Mouse (Mus musculus) mouse embryonic stem cell (cell line): ENCODE results near the gene Ttc24.

ENCODE experiments used
- in situ Hi-C, 2 experiments: fragments of 300-500 bp; cut with MboI; formaldehyde crosslinking; loops; 1 replicate in 1 of 2; 3 replicates in 1 of 2; pipeline ENCODE4 v1.14.3; 2019 to 2020; ENCODE audit warnings: low sequenced_read_pairs in 2 of 2, low pct_unique_long_range_greater_than_20kb in 1 of 2, mixed read lengths in 1 of 2; ENCODE audit not compliant: unreplicated experiment in 1 of 2

The Ttc24 gene

DNA sequence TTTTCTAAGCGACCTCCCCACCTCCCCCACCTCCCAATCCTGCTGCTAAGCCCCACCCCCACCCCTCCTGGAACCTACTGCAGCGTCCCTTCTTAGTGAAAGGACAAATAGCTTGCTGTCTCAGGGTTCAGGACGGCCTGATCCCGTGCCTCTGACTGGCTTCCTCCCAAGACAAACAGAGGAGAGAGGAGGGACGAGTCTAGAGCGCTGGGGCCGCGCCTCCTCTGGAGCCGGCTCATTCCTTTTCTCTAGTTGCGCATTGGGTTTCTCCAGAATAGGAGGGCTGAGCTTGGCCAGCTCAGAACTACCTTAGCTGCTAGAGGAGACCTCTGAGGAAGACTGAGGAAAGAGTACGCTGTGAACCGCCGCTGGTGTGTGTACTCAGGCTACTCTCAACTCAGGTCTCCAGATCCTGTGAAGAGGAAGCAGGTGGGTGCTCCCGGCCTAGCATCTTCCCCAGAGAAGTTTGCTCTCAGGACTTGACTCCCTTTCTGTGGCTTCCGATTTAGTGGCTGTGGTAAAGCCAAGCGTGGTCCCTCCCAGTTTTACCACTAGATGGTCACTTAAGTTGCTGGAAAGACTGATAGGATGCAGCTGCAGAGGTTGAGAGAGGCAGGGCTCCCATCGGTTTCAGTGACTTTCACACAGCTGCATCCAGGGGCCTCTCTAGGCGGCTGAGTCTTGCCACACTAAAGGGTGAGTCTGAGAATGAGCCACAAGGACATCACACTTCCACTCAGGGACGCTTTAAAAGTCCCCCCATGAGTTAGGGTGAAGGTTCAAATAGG, 47.3 kb downstream of the Ttc24 start:
- in situ Hi-C loops, result no loop called here

DNA sequence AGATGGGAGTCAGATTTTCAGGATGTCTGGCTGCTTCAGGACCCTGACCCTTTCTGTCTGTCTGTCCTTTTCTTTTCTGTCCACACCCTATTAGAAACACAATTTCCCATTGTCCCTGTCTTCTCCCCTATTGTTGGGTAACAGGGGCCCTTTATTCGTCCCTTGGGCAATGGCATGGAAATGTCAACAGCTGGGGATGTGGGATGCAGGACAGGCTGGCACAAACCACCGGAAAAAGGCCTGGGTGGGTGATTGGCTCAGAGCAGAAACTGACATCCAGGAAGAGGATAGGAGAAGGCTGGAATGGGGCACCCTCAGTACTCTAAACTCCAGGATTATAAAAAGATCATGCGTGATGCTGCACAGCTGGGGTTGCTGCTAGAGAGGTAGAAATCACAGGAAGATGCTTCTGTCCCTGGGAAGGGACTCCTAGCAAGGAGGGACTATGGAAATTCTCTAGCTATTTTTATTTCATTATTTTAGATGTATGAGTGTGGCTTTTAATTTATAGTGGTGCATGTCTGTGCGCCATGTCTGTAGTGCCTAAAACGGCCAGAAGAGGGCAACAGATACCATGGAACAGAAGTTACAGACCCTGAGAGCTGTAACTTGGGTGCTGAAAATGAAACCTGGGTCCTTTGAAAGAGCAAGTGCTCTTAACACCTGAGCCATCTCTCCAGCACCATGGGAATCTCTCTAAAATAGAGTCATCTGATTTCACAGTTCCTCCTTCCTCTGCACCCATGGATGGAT, 50.5 kb downstream of the Ttc24 start, which contains the start of gene Hapln2:
TSS of gene Hapln2 (minus strand) at position 150 of the 753 bp plus-strand sequence.
- in situ Hi-C loops, result loop anchor here in 1 of 2 experiments (10.0 kb wide), 1 partner anchor 47 kb away; the partner anchor contains the start of gene Ttc24

DNA sequence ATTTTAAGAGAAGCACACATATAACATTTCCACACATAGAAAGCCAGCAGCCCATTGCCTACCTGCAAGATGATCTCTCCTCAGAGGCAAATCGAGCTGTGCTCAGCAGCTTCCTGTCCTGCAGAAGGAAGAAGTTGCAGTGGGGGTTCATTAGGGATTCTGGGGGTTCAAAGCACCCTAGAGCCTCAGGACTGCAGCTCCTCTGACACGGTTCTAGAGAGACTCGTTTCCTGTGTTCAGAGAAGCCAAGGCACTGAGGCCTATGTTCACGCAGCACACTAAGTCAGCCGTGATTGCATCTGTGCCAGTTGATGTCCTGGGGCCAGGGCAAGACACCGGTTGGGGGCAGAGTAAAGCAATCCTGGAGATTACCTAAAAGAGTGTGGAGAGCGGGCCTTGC, 51.3 kb downstream of the Ttc24 start:
- in situ Hi-C loops, result loop anchor here in 1 of 2 experiments (10.0 kb wide), 1 partner anchor 48 kb away; the partner anchor contains the start of gene Ttc24

DNA sequence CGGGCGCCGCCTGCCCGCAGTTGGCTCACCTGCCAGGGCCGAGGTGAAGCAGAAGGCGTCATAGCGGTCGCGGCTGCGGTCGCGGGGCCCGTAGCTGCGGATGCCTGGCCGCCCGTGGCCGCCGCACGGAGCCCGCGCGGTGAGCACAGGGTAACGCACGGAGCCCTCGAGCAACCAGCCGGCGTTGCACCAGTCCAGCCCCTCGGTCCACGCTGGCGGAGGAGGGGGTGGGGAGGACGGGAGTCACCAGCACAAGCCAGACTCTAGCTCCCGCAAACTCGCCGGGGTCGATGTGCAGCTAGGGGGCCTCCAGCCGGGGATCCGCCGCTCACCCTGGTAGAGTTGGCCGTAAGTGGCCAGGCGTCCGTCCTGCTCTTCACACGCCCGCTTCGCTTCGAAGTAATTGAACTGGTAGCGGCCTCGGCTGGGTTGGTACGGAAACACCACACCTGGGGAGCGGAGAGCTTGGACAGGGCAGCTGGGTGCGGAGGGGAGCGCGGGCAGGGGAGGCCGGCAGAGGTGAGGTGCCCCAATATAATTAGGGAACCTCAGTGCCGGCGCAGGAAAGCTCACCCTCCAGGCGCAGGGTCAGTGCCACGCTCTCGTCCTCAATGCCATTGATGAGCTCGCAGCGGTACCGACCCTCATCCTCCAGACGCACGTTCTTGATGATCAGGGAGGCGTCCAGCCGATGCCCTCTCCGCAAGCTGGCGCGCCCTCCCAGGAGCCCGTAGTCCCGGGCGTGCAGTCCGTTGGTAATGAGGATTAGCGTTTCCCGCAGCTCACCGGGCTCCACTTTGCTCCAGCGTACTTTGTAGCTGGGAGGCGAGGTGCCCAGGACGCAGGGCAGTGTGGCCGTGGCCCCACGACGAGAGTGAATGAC, 54.7 kb downstream of the Ttc24 start:
- in situ Hi-C loops, result loop anchor here in 1 of 2 experiments (10.0 kb wide), 1 partner anchor 51 kb away; the partner anchor contains the start of gene Ttc24

DNA sequence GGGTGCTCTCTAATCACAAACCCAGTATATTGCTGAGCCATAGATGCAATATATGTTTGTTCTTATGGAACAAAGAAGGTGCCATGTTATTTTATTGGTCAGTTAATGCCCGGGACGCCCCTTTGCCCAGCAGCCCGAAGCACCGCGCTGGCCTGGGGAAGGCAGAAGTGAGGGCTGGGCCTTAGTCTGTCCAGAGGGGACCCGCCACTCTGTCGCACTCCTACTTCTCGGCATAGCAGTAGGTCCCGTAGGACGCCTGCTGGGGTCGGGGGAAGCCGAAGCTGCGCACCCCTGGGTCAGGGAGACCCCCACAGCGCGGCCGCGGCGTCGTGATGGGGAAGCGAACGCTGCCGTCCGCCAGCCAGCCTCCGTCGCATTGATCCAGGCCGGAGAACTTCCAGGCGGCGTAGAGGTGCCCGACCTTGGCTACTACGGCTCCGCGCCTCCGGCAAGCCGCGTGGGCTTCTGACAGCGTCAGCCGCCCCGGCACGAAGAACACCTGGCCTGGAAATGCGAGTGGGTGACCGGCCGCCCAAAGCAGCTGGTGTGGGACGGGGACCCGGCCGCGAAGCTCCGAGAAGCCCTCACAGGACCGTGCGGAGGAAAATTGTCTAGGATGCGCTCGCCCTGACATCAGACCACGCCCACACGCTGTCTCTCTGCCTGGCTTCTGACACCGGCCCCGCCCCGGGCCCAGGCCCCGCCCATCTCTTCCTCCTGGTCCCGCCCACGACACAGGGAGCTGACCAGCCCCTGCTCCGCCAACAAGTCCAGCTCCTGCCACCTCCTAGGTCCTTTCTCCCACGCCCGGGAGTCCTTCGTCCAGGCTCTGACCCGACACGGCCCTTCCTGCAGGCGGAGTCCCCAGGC, 55.5 kb downstream of the Ttc24 start:
- in situ Hi-C loops, result loop anchor here in 1 of 2 experiments (10.0 kb wide), 1 partner anchor 52 kb away; the partner anchor contains the start of gene Ttc24
